Mouse (Mus musculus): Measurements from ENCODE around the gene Chn2. TPM values are rescaled to one million over a fixed set of nuclear protein-coding genes. Genes with fewer than 3 reads are reported as not detected.
A peak's percentile ranks its signal among the peaks of the same experiment; 100 is the strongest.

Gene Chn2
- total RNA-seq, 2 experiments from 2014 or later = 55.3 to 56.6 TPM

GRCm38 (mm10) chr6:54279391-54279790 is 240.0 kb downstream of the Chn2 start:
- intact Hi-C loops (cut with DNase I) = no loop called here

GRCm38 (mm10) chr6:54280248-54280647 is 240.9 kb downstream of the Chn2 start:
- intact Hi-C loops (cut with DNase I) = no loop called here
- no peak for DNase-seq (ENCODE audit: extremely low spot score in 1 of 2, low spot score in 2 of 2)

More at GRCm38 (mm10) chr6:54279391-54279790, 240.0 kb downstream of the Chn2 start:
- no peak for DNase-seq (ENCODE audit: extremely low spot score in 1 of 2, low spot score in 2 of 2)

- intact Hi-C loops (cut with DNase I) = no loop called here
- DNase-seq (ENCODE audit: extremely low spot score in 1 of 2, low spot score in 2 of 2) = no peak
Observed at GRCm38 (mm10) chr6:54283299-54283698, 243.9 kb downstream of the Chn2 start.

GRCm38 (mm10) chr6:54284167-54284711 is 244.9 kb downstream of the Chn2 start:
- intact Hi-C loops (cut with DNase I) = no loop called here
- no peak for DNase-seq (ENCODE audit: extremely low spot score in 1 of 2, low spot score in 2 of 2)

GRCm38 (mm10) chr6:54286813-54287212 is 247.5 kb downstream of the Chn2 start:
- intact Hi-C loops (cut with DNase I) = no loop called here
- no peak for DNase-seq (ENCODE audit: extremely low spot score in 1 of 2, low spot score in 2 of 2)

GRCm38 (mm10) chr6:54289774-54290500 is 250.6 kb downstream of the Chn2 start:
- no peak for DNase-seq (ENCODE audit: extremely low spot score in 1 of 2, low spot score in 2 of 2)
- intact Hi-C loops (cut with DNase I) = no loop called here

- no peak for DNase-seq (ENCODE audit: extremely low spot score in 1 of 2, low spot score in 2 of 2)
- intact Hi-C loops (cut with DNase I) = no loop called here
Observed at GRCm38 (mm10) chr6:54297231-54297630, 257.9 kb downstream of the Chn2 start.

- peak in 1 of 2 experiments; percentile 59 for DNase-seq (ENCODE audit: extremely low spot score in 1 of 2, low spot score in 2 of 2)
- intact Hi-C loops (cut with DNase I) = no loop called here
Observed at GRCm38 (mm10) chr6:54299417-54299816, 260.1 kb downstream of the Chn2 start.

- intact Hi-C loops (cut with DNase I) = no loop called here
- no peak for DNase-seq (ENCODE audit: extremely low spot score in 1 of 2, low spot score in 2 of 2)
Observed at GRCm38 (mm10) chr6:54305777-54306176, 266.4 kb downstream of the Chn2 start.

- DNase-seq (ENCODE audit: extremely low spot score in 1 of 2, low spot score in 2 of 2) = peak in 1 of 2 experiments; percentile 36
- intact Hi-C loops (cut with DNase I) = no loop called here
Observed at GRCm38 (mm10) chr6:54313071-54313470, 273.7 kb downstream of the Chn2 start.

GRCm38 (mm10) chr6:54318618-54319017 is 279.3 kb downstream of the Chn2 start:
- intact Hi-C loops (cut with DNase I) = no loop called here
- DNase-seq (ENCODE audit: extremely low spot score in 1 of 2, low spot score in 2 of 2) = no peak

GRCm38 (mm10) chr6:54319198-54319597 is 279.8 kb downstream of the Chn2 start:
- DNase-seq (ENCODE audit: extremely low spot score in 1 of 2, low spot score in 2 of 2) = no peak

GRCm38 (mm10) chr6:54320236-54320635 is 280.9 kb downstream of the Chn2 start:
- intact Hi-C loops (cut with DNase I) = no loop called here
- no peak for DNase-seq (ENCODE audit: extremely low spot score in 1 of 2, low spot score in 2 of 2)

More at GRCm38 (mm10) chr6:54319198-54319597, 279.8 kb downstream of the Chn2 start:
- intact Hi-C loops (cut with DNase I) = no loop called here

- intact Hi-C loops (cut with DNase I) = no loop called here
- no peak for DNase-seq (ENCODE audit: extremely low spot score in 1 of 2, low spot score in 2 of 2)
Observed at GRCm38 (mm10) chr6:54325246-54325885, 286.0 kb downstream of the Chn2 start, which contains the start of gene Prr15. Prr15 (plus strand) TSS chr6:54325835.

GRCm38 (mm10) chr6:54326671-54327625 is 287.6 kb downstream of the Chn2 start:
- intact Hi-C loops (cut with DNase I) = no loop called here
- DNase-seq (ENCODE audit: extremely low spot score in 1 of 2, low spot score in 2 of 2) = peak; percentile 46 to 59

- intact Hi-C loops (cut with DNase I) = no loop called here
- peak in 1 of 2 experiments; percentile 72 for DNase-seq (ENCODE audit: extremely low spot score in 1 of 2, low spot score in 2 of 2)
Observed at GRCm38 (mm10) chr6:54327626-54328003, 288.3 kb downstream of the Chn2 start.

GRCm38 (mm10) chr6:54328783-54329182 is 289.4 kb downstream of the Chn2 start:
- DNase-seq (ENCODE audit: extremely low spot score in 1 of 2, low spot score in 2 of 2) = no peak
- intact Hi-C loops (cut with DNase I) = no loop called here

GRCm38 (mm10) chr6:54329598-54329997 is 290.2 kb downstream of the Chn2 start:
- DNase-seq (ENCODE audit: extremely low spot score in 1 of 2, low spot score in 2 of 2) = no peak
- intact Hi-C loops (cut with DNase I) = no loop called here

- intact Hi-C loops (cut with DNase I) = no loop called here
Observed at GRCm38 (mm10) chr6:54330166-54330565, 290.8 kb downstream of the Chn2 start.

More at GRCm38 (mm10) chr6:54330166-54330565, 290.8 kb downstream of the Chn2 start:
- DNase-seq (ENCODE audit: extremely low spot score in 1 of 2, low spot score in 2 of 2) = no peak

Measured in left cerebral cortex, postnatal 10 days (tissue).